Mouse (Mus musculus) gastrocnemius, adult 18-20 months (tissue): ENCODE data around the gene Gm21761. TPM values are rescaled to one million over a fixed set of nuclear protein-coding genes. Genes with fewer than 3 reads are reported as not detected.
"Not testable (repeated sequence)": the region's sequence is repeated elsewhere in the genome, so short reads cannot be mapped to it uniquely, and the experiment has no call there.

Source experiments
- DNase-seq: peaks from one replicate; pipeline ENCODE4 v3.0.0; 2021; ENCODE audit warnings: low spot score
- long read RNA-seq, 2 experiments: library from polyadenylated mRNA; stranded (forward); transcript quantifications; one replicate each; pipeline ENCODE4 v2.0.0; 2021
- total RNA-seq, 2 experiments: library from RNA; stranded (reverse); gene quantifications; 2 replicates each; pipeline ENCODE4 v1.2.3; 2021

Gene Gm21761
- total RNA-seq = not detected
- long read RNA-seq, experiment 1 = 0 reads
- long read RNA-seq, experiment 2 = 0 reads

GRCm38 (mm10) chr13:119929172-119929571 is at the start of gene Gm21761:
TSS of gene Gm21761 (minus strand) at chr13:119929272.
- DNase-seq = not testable (repeated sequence)

GRCm38 (mm10) chr13:119969163-119969562 is 40.1 kb upstream of the Gm21761 start:
- not testable (repeated sequence) for DNase-seq

GRCm38 (mm10) chr13:119968193-119968592 is 39.1 kb upstream of the Gm21761 start:
- DNase-seq = not testable (repeated sequence)

- DNase-seq = not testable (repeated sequence)
Observed at GRCm38 (mm10) chr13:119965968-119966367, 36.9 kb upstream of the Gm21761 start.

- DNase-seq = not testable (repeated sequence)
Observed at GRCm38 (mm10) chr13:119965302-119965952, 36.4 kb upstream of the Gm21761 start.

GRCm38 (mm10) chr13:119962856-119963255 is 33.8 kb upstream of the Gm21761 start:
- DNase-seq = not testable (repeated sequence)

GRCm38 (mm10) chr13:119955567-119955966 is 26.5 kb upstream of the Gm21761 start:
- not testable (repeated sequence) for DNase-seq

GRCm38 (mm10) chr13:119955089-119955488 is 26.0 kb upstream of the Gm21761 start:
- DNase-seq = not testable (repeated sequence)

- DNase-seq = not testable (repeated sequence)
Observed at GRCm38 (mm10) chr13:119950706-119951105, 21.6 kb upstream of the Gm21761 start, which contains the start of gene B020031M17Rik. TSS of gene B020031M17Rik (minus strand) at chr13:119950806.

GRCm38 (mm10) chr13:119924597-119925340 is 4.3 kb downstream of the Gm21761 start:
- DNase-seq = not testable (repeated sequence)

GRCm38 (mm10) chr13:119916966-119917722 is 11.9 kb downstream of the Gm21761 start:
- not testable (repeated sequence) for DNase-seq

- not testable (repeated sequence) for DNase-seq
Observed at GRCm38 (mm10) chr13:119916449-119916848, 12.6 kb downstream of the Gm21761 start.

- not testable (repeated sequence) for DNase-seq
Observed at GRCm38 (mm10) chr13:119898549-119898948, 30.5 kb downstream of the Gm21761 start.

GRCm38 (mm10) chr13:119894685-119895084 is 34.4 kb downstream of the Gm21761 start, which contains the start of gene Tcstv1:
TSS of gene Tcstv1 (minus strand) at chr13:119894785.
- DNase-seq = not testable (repeated sequence)

GRCm38 (mm10) chr13:119886896-119887295 is 42.2 kb downstream of the Gm21761 start:
- DNase-seq = not testable (repeated sequence)

GRCm38 (mm10) chr13:119864395-119864999 is 64.6 kb downstream of the Gm21761 start:
- DNase-seq = not testable (repeated sequence)

- not testable (repeated sequence) for DNase-seq
Observed at GRCm38 (mm10) chr13:119862399-119862798, 66.7 kb downstream of the Gm21761 start.
